Mouse (Mus musculus) CH12.LX (cell line): ENCODE data around the gene Npc1l1. TPM values are rescaled to one million over a fixed set of nuclear protein-coding genes. Genes with fewer than 3 reads are reported as not detected.

Experiments
- DNase-seq: peaks from one replicate; pipeline ENCODE4 v3.0.0-alpha.2; 2013; ENCODE audit errors: extremely low read depth
- H3K27ac ChIP-seq: 2 replicates; pipeline ENCODE4 v1.5.1; 2012; ENCODE audit warnings: low read depth, mild to moderate bottlenecking, control low read depth, moderate library complexity; ENCODE audit not compliant: insufficient read depth
- H3K27me3 ChIP-seq: replicated peaks from 2 replicates; pipeline ENCODE3; 2012; ENCODE audit warnings: inconsistent platforms
- H3K36me3 ChIP-seq, 2 experiments: replicated peaks in 1 of 2; 2 replicates each; pipeline versions ENCODE3 to v1.6.1; 2012; ENCODE audit warnings: inconsistent platforms in 1 of 2, low read length in 1 of 2, mild to moderate bottlenecking in 1 of 2, mixed read lengths in 1 of 2, moderate library complexity in 1 of 2; ENCODE audit not compliant: control insufficient read depth in 1 of 2, insufficient read depth in 1 of 2
- H3K4me1 ChIP-seq, 2 experiments: 2 replicates each; pipeline ENCODE4 v1.6.1; 2012; ENCODE audit warnings: inconsistent platforms in 1 of 2, moderate library complexity in 1 of 2; ENCODE audit not compliant: insufficient read depth in 2 of 2, control insufficient read depth in 1 of 2
- H3K4me2 ChIP-seq: 2 replicates; pipeline ENCODE4 v1.6.1; 2012; ENCODE audit warnings: low read depth, mild to moderate bottlenecking, control low read depth; ENCODE audit not compliant: poor library complexity, insufficient read depth, severe bottlenecking
- H3K4me3 ChIP-seq, 3 experiments: fragments of 150-350 bp in 1 of 3; sonication (generic) in 1 of 3; replicated peaks in 1 of 3; 2 replicates each; pipeline versions ENCODE3 to v1.5.1; 2011 to 2012; ENCODE audit warnings: low read depth in 2 of 3, low read length in 2 of 3, mild to moderate bottlenecking in 2 of 3, moderate library complexity in 2 of 3, control low read depth in 1 of 3, improper control_type of control experiment in 1 of 3, inconsistent platforms in 1 of 3, mixed read lengths in 1 of 3; ENCODE audit not compliant: poor library complexity in 1 of 3
- H3K79me2 ChIP-seq: replicated peaks from 2 replicates; pipeline ENCODE4 v1.6.1; 2012; ENCODE audit warnings: mild to moderate bottlenecking, moderate library complexity; ENCODE audit not compliant: control insufficient read depth, poor library complexity, insufficient read depth, severe bottlenecking; ENCODE audit errors: extremely low read depth
- H3K9ac ChIP-seq: 2 replicates; pipeline ENCODE4 v1.6.1; 2012; ENCODE audit warnings: low read depth, mild to moderate bottlenecking, control low read depth, moderate library complexity; ENCODE audit not compliant: insufficient read depth
- H3K9me3 ChIP-seq: replicated peaks from 2 replicates; pipeline ENCODE3; 2012; ENCODE audit warnings: low read length, inconsistent platforms, mixed read lengths
- CHD2 ChIP-seq: IDR thresholded peaks from 2 replicates; pipeline ENCODE4 v1.6.1; 2011; ENCODE audit warnings: low read length, improper control_type of control experiment
- CTCF ChIP-seq, 2 experiments: IDR thresholded peaks in 1 of 2; conservative IDR thresholded peaks in 1 of 2; 2 replicates each; pipeline ENCODE4 v1.5.1; 2011 to 2012; ENCODE audit warnings: low read depth in 2 of 2, low read length in 2 of 2, improper control_type of control experiment in 1 of 2, inconsistent platforms in 1 of 2, mild to moderate bottlenecking in 1 of 2, moderate library complexity in 1 of 2
- E2F4 ChIP-seq: IDR thresholded peaks from 2 replicates; pipeline ENCODE4 v1.6.1; 2011; ENCODE audit warnings: low read depth, low read length, improper control_type of control experiment; ENCODE audit not compliant: insufficient replicate concordance
- EP300 ChIP-seq: IDR thresholded peaks from 2 replicates; pipeline ENCODE4 v1.6.1; 2011; ENCODE audit warnings: low read length, improper control_type of control experiment
- ETS1 ChIP-seq: conservative IDR thresholded peaks from 2 replicates; pipeline ENCODE4 v1.6.1; 2012; ENCODE audit warnings: low read depth, mild to moderate bottlenecking, inconsistent platforms, low read length, improper control_type of control experiment, moderate library complexity
- GABPA ChIP-seq: IDR thresholded peaks from 2 replicates; pipeline ENCODE4 v1.6.1; 2012; ENCODE audit warnings: low read depth, low read length, improper control_type of control experiment, inconsistent platforms; ENCODE audit not compliant: insufficient replicate concordance
- HCFC1 ChIP-seq: IDR thresholded peaks from 2 replicates; pipeline ENCODE4 v1.6.1; 2012; ENCODE audit warnings: low read depth, mild to moderate bottlenecking, inconsistent platforms, low read length, improper control_type of control experiment
- IRF4 ChIP-seq: IDR thresholded peaks from 2 replicates; pipeline ENCODE4 v1.6.1; 2014; ENCODE audit warnings: low read depth, mild to moderate bottlenecking, inconsistent platforms, low read length, improper control_type of control experiment
- JUN ChIP-seq: IDR thresholded peaks from 2 replicates; pipeline ENCODE4 v1.6.1; 2011; ENCODE audit warnings: low read depth, mild to moderate bottlenecking, low read length, improper control_type of control experiment, moderate library complexity; ENCODE audit not compliant: insufficient read depth
- JUND ChIP-seq: conservative IDR thresholded peaks from 2 replicates; pipeline ENCODE4 v1.6.1; 2011; ENCODE audit warnings: low read depth, low read length, improper control_type of control experiment
- MAX ChIP-seq: IDR thresholded peaks from 2 replicates; pipeline ENCODE4 v1.6.1; 2011; ENCODE audit warnings: low read length, improper control_type of control experiment
- MEF2A ChIP-seq: IDR thresholded peaks from 2 replicates; pipeline ENCODE4 v1.6.1; 2014; ENCODE audit warnings: low read depth, mild to moderate bottlenecking, inconsistent platforms, low read length, improper control_type of control experiment, borderline replicate concordance
- MYC ChIP-seq: IDR thresholded peaks from 2 replicates; pipeline ENCODE4 v1.6.1; 2011; ENCODE audit warnings: low read depth, mild to moderate bottlenecking, improper control_type of control experiment, low read length
- NELFE ChIP-seq: IDR thresholded peaks from 2 replicates; pipeline ENCODE4 v1.6.1; 2011; ENCODE audit warnings: low read depth, low read length, improper control_type of control experiment
- NRF1 ChIP-seq: IDR thresholded peaks from 2 replicates; pipeline ENCODE4 v1.6.1; 2014; ENCODE audit warnings: low read depth, mild to moderate bottlenecking, inconsistent platforms, low read length, improper control_type of control experiment, moderate library complexity
- POLR2AphosphoS2 ChIP-seq: IDR thresholded peaks from 2 replicates; pipeline ENCODE4 v1.6.1; 2011; ENCODE audit warnings: low read depth, low read length, improper control_type of control experiment
- RAD21 ChIP-seq: IDR thresholded peaks from 2 replicates; pipeline ENCODE4 v1.6.1; 2011; ENCODE audit warnings: low read depth, mild to moderate bottlenecking, low read length, improper control_type of control experiment, moderate library complexity
- SIN3A ChIP-seq: IDR thresholded peaks from 2 replicates; pipeline ENCODE4 v1.6.1; 2012; ENCODE audit warnings: low read length, improper control_type of control experiment, inconsistent platforms
- SMC3 ChIP-seq: IDR thresholded peaks from 2 replicates; pipeline ENCODE4 v1.6.1; 2011; ENCODE audit warnings: low read depth, low read length, improper control_type of control experiment
- TBP ChIP-seq: conservative IDR thresholded peaks from 2 replicates; pipeline ENCODE4 v1.6.1; 2011; ENCODE audit warnings: low read depth, low read length, improper control_type of control experiment
- TCF12 ChIP-seq: IDR thresholded peaks from 2 replicates; pipeline ENCODE4 v1.6.1; 2014; ENCODE audit warnings: low read depth, mild to moderate bottlenecking, inconsistent platforms, low read length, improper control_type of control experiment
- USF1 ChIP-seq: IDR thresholded peaks from 2 replicates; pipeline ENCODE4 v1.6.1; 2014; ENCODE audit warnings: low read depth, mild to moderate bottlenecking, inconsistent platforms, low read length, improper control_type of control experiment
- USF2 ChIP-seq: conservative IDR thresholded peaks from 2 replicates; pipeline ENCODE4 v1.6.1; 2011; ENCODE audit warnings: low read depth, low read length, improper control_type of control experiment
- ZC3H11A ChIP-seq: IDR thresholded peaks from 2 replicates; pipeline ENCODE4 v1.6.1; 2012; ENCODE audit warnings: low read depth, mild to moderate bottlenecking, inconsistent platforms, low read length, improper control_type of control experiment
- ZMIZ1 ChIP-seq: IDR thresholded peaks from 2 replicates; pipeline ENCODE4 v1.6.1; 2012; ENCODE audit warnings: low read depth, mild to moderate bottlenecking, inconsistent platforms, low read length, improper control_type of control experiment
- dilution Hi-C: fragments of 300-500 bp; cut with MboI; formaldehyde crosslinking; loops from 2 replicates; pipeline ENCODE4 v1.14.3; 2020; ENCODE audit warnings: low sequenced_read_pairs; ENCODE audit not compliant: extremely low pct_unique_long_range_greater_than_20kb, extremely low pct_ligation_motif_present
- in situ Hi-C: fragments of 300-500 bp; cut with MboI; formaldehyde crosslinking; loops from 3 replicates; pipeline ENCODE4 v1.14.3; 2019; ENCODE audit warnings: low sequenced_read_pairs, low pct_ligation_motif_present, low pct_unique_long_range_greater_than_20kb, mixed read lengths
- polyA plus RNA-seq: library from polyadenylated mRNA; unstranded; fragments of >175 nt; gene quantifications from 2 replicates; pipeline ENCODE4 v1.2.1, GENCODE M21; 2012; ENCODE audit warnings: low read depth; ENCODE audit not compliant: insufficient read length
- total RNA-seq, 2 experiments: library from RNA; depleted of rRNA; stranded (reverse); fragments of 300-350 nt in 1 of 2; fragments of >200 nt in 1 of 2; gene quantifications; 2 replicates each; pipeline ENCODE4 v1.2.3; 2012 to 2014

Npc1l1 gene
- total and polyA plus RNA-seq, 3 experiments: 0.05 to 0.09 TPM; not detected in 1

DNA sequence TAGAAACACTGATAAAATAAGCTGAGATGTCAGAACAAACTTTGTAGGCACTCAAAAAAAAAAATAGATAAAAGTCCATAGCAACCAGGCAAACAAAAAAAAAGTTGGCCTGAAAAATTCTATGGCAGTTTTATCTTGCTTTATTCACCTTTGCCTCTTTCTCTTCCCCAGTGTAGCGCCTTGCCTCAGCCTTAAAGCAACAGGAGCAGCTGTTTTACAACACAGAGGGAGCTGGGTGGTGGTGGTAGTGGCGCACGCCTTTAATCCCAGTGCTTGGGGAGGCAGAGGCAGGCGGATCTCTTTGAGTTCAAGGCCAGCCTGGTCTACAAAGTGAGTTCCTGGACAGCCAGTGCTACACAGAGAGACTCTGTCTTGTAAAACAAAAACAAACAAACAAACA is 3.1 kb upstream of the Npc1l1 start:
- no peak for TF ChIP-seq NRF1
- no peak for TF ChIP-seq SIN3A
- no peak for TF ChIP-seq SMC3
- no peak for TF ChIP-seq CTCF (conservative IDR thresholded peaks at IDR 0.05 in 1 of 2, IDR thresholded peaks at IDR 0.05 in 1 of 2; ENCODE audit: low read depth in 2 of 2, low read length in 2 of 2)
- TF ChIP-seq MYC: no peak
- no peak for TF ChIP-seq GABPA
- no peak for TF ChIP-seq ETS1
- TF ChIP-seq CHD2: no peak
- no peak for TF ChIP-seq USF1
- no peak for TF ChIP-seq E2F4
- TF ChIP-seq MAX: no peak
- TF ChIP-seq JUN: no peak
- TF ChIP-seq IRF4: no peak
- no peak for TF ChIP-seq TBP
- TF ChIP-seq USF2: no peak
- TF ChIP-seq EP300: no peak
- no peak for TF ChIP-seq HCFC1
- TF ChIP-seq ZMIZ1: no peak
- TF ChIP-seq ZC3H11A: no peak
- peaks cover 24% of the 10 kb centered on the region for H3K9me3 ChIP-seq
- in situ Hi-C loops (loop anchor here (5.0 kb wide), 1 partner anchor 34 kb away; the partner anchor contains the start of gene Ddx56), dilution Hi-C loops (no loop called here)
- H3K4me3 ChIP-seq: no peak overlapping the region
- H3K9ac ChIP-seq: no peak overlapping the region
- peaks cover 45% of the 10 kb centered on the region for H3K27me3 ChIP-seq
- no peaks in the 10 kb centered on the region for H3K36me3 ChIP-seq
- no peaks in the 10 kb centered on the region for H3K79me2 ChIP-seq
- no peak overlapping the region for H3K4me2 ChIP-seq
- no peaks in the 10 kb centered on the region for H3K4me1 ChIP-seq
- no peak overlapping the region for H3K27ac ChIP-seq
- no peak for DNase-seq

DNA sequence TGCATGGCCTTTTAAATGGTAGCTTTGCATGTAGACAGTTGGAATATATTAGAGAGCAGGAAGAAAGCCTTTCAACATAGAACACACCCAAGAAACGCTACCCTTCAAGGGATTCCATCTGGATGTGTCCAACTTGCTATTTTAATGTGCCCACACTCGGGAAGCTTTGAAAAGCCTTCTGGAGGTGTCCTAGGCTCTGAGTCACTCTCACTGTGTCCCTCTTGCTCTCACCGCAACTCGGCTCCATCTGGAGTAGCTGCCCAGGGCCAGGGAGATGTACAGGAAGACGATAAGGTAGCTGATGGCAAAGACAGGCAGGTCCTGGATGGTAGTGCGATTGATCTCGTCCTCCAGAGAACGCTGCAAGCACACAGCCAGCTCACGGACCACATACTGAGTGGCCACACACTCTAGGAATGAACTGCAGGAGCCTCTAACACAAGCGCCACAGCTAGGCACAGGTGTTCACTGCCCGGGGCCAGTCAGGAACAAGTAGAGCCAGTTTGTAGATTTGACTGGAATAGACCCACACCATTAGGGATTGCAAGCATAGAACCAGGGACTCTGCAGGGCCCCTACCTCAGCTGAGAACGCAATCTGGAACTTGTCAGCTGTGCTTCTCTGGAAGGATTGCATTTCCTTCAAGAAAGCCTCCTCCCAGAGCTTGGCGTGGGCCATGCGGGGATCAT is 5.3 kb downstream of the Npc1l1 start:
- no peak for DNase-seq
- Histone ChIP-seq H3K4me3 (no peak overlapping the region), H3K4me2 (no peak overlapping the region), H3K9me3 (no peaks in the 10 kb centered on the region), H3K27ac (no peak overlapping the region), H3K27me3 (peaks cover 61% of the 10 kb centered on the region), H3K4me1 (peaks cover 0 to 4% of the 10 kb centered on the region in 2 experiments; a peak in 1 of 4 replicates), H3K9ac (no peak overlapping the region), H3K79me2 (no peaks in the 10 kb centered on the region), H3K36me3 (no peaks in the 10 kb centered on the region)
- TF ChIP-seq USF2 (no peak), MEF2A (no peak), ZMIZ1 (no peak), ETS1 (no peak), TCF12 (no peak), MAX (no peak), JUND (no peak), CTCF (conservative IDR thresholded peaks at IDR 0.05 in 1 of 2, IDR thresholded peaks at IDR 0.05 in 1 of 2; ENCODE audit: low read depth in 2 of 2, low read length in 2 of 2) (no peak), IRF4 (no peak), POLR2AphosphoS2 (no peak), NELFE (no peak), RAD21 (no peak)
- dilution Hi-C loops (no loop called here), in situ Hi-C loops (no loop called here)
